Mouse (Mus musculus) kidney, embryonic 14.5 days (tissue): ENCODE data around the gene Panx2. TPM values are rescaled to one million over a fixed set of nuclear protein-coding genes. Genes with fewer than 3 reads are reported as not detected.

ENCODE experiments used
- ATAC-seq: fragments of 200-750 bp; cut with Nextera tagmentation; 2 replicates; pipeline ENCODE4 v1.8.0; 2017; ENCODE audit warnings: moderate number of reproducible peaks, mild to moderate bottlenecking, moderate TSS enrichment, moderate library complexity; ENCODE audit not compliant: low FRiP score, low TSS enrichment
- H3K27ac ChIP-seq: fragments of 300-500 bp; sonication (generic); 2 replicates; pipeline ENCODE4 v1.5.1; 2014; ENCODE audit warnings: low read depth, mild to moderate bottlenecking, low read length, moderate library complexity, mixed read lengths
- H3K27me3 ChIP-seq: fragments of 300-500 bp; sonication (generic); 2 replicates; pipeline ENCODE4 v1.6.1; 2014; ENCODE audit warnings: mild to moderate bottlenecking, low read length; ENCODE audit not compliant: control insufficient read depth, insufficient read depth
- H3K36me3 ChIP-seq: fragments of 300-500 bp; sonication (generic); 2 replicates; pipeline ENCODE4 v1.6.1; 2014; ENCODE audit warnings: low read length, mixed read lengths; ENCODE audit not compliant: control insufficient read depth, insufficient read depth
- H3K4me1 ChIP-seq: fragments of 300-500 bp; sonication (generic); 2 replicates; pipeline ENCODE4 v1.6.1; 2014; ENCODE audit warnings: low read length, mixed read lengths; ENCODE audit not compliant: control insufficient read depth, insufficient read depth
- H3K4me2 ChIP-seq: fragments of 300-500 bp; sonication (generic); replicated peaks from 2 replicates; pipeline ENCODE4 v1.6.1; 2014; ENCODE audit warnings: low read depth, mild to moderate bottlenecking, low read length
- H3K4me3 ChIP-seq: fragments of 300-500 bp; sonication (generic); 2 replicates; pipeline ENCODE4 v1.5.1; 2014; ENCODE audit warnings: mild to moderate bottlenecking, low read length
- H3K9ac ChIP-seq: fragments of 300-500 bp; sonication (generic); 2 replicates; pipeline ENCODE4 v1.6.1; 2014; ENCODE audit warnings: low read depth, mild to moderate bottlenecking, low read length, moderate library complexity
- H3K9me3 ChIP-seq: fragments of 300-500 bp; sonication (generic); 2 replicates; pipeline ENCODE4 v1.6.1; 2016; ENCODE audit warnings: low read length; ENCODE audit not compliant: control insufficient read depth
- WGBS: fragments of 180-500 bp; shearing (Covaris S2); extraction: QIAGEN DNeasy Blood & Tissue Kit; methylation state at CpG from one replicate; pipeline ENCODE4 v1.1.7; 2014; 5-methylcytosine and 5-hydroxymethylcytosine counted together
- polyA plus RNA-seq: library from polyadenylated mRNA; unstranded; fragments of >200 nt; fragmentation: Nextera tagmentation; extraction: Ambion mirVana; gene quantifications from 2 replicates; pipeline ENCODE4 v1.2.1, GENCODE M21; 2014

Gene Panx2
- polyA plus RNA-seq, 1 experiment from 2014 or later = 0.77 TPM

DNA sequence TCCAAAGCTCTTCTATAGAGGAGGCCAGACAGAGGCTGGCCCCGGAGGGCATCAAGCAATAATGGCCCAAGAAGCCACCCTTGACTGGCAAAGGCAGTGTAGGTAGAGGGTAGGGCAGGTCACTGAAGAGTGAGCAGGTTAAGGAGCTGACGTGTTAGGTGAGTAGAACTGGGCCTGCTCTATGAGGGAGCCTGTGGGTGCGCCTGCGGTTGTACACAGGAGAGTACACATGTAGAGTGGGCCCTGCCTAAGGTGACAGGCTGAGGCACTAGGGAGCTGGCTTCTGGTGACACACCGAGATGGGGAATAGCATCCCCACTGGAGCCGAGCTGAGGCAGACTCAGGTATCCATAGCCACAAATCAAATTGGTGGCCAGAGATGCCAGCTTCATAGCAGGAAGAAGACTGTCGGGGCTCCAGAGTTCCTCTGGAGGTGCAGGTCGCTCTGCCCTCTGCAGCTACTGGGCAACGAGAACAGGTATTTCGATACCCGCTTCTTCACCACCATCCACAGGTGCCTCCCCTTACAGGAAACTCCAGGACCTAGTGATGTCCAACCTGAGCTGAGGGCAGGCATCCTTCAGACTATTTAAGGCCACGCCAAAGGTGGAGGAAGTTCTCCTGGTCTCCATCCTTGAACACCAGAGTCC, 1.4 kb downstream of the Panx2 start:
- Histone ChIP-seq H3K9me3 (no peaks in the 10 kb centered on the region), H3K36me3 (no peaks in the 10 kb centered on the region), H3K4me2 (no peak overlapping the region), H3K4me3 (no peak overlapping the region), H3K4me1 (no peaks in the 10 kb centered on the region), H3K27ac (no peak overlapping the region), H3K9ac (no peak overlapping the region), H3K27me3 (peaks cover 41% of the 10 kb centered on the region)
- 86% methylated on average over 12 of the region's 12 CpGs for WGBS
- 0 out of 2 replicates have a peak, but pooled peaks have one; percentile 13 for ATAC-seq

DNA sequence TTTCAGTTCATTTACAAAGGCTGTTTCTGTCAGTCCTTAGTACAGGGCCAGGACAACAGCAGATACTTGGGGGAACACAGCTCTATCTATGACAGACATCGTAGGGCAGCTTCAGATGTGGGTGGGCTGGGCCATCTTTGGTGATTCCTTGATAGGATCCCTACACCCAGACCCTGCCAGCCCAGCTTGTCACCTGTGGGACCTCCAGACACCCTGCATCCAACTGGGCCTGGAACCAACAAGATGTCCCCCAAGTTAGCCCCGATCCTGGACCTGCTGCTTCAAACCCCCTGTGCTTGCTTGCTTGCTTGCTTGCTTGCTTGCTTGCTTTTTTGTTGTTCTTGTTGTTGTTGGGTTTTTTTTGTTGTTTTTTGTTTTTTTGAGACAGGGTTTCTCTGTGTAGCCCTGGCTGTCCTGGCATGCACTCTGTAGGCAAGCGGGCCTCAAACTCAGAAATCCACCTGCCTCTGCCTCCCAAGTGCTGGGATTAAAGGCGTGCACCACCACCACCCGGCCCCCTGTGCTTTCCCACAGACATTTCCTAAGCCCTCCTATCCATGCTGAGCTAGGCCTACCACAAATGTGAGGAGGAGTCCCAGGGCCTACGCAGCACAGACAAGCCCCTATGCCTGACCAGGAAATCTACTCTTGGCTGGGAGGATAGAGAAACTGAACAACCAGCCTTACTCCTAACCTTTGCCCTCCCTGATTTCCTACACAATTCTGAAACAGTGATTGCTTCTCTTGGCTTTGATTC, 2.4 kb downstream of the Panx2 start:
- no peak overlapping the region for H3K4me2 ChIP-seq
- no peak for ATAC-seq
- H3K9ac ChIP-seq = no peak overlapping the region
- H3K36me3 ChIP-seq = no peaks in the 10 kb centered on the region
- WGBS = 91% methylated on average over 6 of the region's 6 CpGs
- no peak overlapping the region for H3K27ac ChIP-seq
- H3K27me3 ChIP-seq = peaks cover 50% of the 10 kb centered on the region
- no peak overlapping the region for H3K4me3 ChIP-seq
- H3K9me3 ChIP-seq = no peaks in the 10 kb centered on the region
- no peaks in the 10 kb centered on the region for H3K4me1 ChIP-seq

DNA sequence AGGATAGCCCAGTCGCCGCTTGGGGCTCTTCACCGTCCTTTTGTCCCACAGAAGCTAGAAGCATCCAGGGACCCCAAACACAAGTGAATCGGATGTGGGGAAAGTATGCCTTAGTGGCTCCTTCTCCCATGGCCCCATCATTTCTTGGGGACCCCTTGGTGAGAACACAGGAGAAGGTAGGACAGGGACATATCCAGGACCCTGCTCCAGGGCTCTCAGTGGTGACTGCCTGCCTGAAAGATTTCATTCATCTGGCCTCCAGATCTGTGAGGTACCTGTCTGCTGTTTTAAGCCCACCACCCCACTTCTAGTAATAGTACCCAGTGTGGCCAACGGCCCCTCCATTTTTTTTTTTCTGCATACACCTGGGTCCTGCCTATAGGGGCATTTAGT, 3.0 kb downstream of the Panx2 start:
- no peak overlapping the region for H3K9ac ChIP-seq
- H3K27me3 ChIP-seq = peaks cover 54% of the 10 kb centered on the region
- no peaks in the 10 kb centered on the region for H3K4me1 ChIP-seq
- H3K4me2 ChIP-seq = no peak overlapping the region
- WGBS = 87% methylated on average over 5 of the region's 5 CpGs
- no peaks in the 10 kb centered on the region for H3K36me3 ChIP-seq
- H3K9me3 ChIP-seq = no peaks in the 10 kb centered on the region
- no peak overlapping the region for H3K4me3 ChIP-seq
- no peak overlapping the region for H3K27ac ChIP-seq
- no peak for ATAC-seq

DNA sequence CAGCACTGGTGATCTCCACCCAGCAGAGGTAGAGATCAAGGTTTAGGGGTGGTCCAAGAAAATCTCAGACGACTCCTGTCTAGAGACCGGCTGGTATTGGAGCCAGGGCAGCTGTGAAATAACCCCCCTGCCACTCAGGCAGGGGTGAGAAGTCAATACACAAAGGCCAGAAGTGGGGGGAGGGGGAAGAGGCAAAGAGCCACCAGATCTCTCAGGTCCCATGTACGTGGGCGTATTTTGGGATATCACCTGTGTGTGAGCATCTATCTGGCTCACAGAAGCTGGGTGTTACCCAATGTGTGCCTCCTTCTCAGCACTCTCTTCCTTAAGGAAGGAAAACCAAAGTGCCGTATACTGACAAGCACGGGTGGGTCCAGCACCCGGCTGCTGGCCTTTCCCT, 3.5 kb downstream of the Panx2 start:
- Histone ChIP-seq H3K9me3 (no peaks in the 10 kb centered on the region), H3K9ac (no peak overlapping the region), H3K4me3 (no peak overlapping the region), H3K27ac (no peak overlapping the region), H3K36me3 (no peaks in the 10 kb centered on the region), H3K4me2 (no peak overlapping the region), H3K4me1 (no peaks in the 10 kb centered on the region), H3K27me3 (peaks cover 54% of the 10 kb centered on the region)
- ATAC-seq = no peak
- 66% methylated on average over 7 of the region's 7 CpGs for WGBS

DNA sequence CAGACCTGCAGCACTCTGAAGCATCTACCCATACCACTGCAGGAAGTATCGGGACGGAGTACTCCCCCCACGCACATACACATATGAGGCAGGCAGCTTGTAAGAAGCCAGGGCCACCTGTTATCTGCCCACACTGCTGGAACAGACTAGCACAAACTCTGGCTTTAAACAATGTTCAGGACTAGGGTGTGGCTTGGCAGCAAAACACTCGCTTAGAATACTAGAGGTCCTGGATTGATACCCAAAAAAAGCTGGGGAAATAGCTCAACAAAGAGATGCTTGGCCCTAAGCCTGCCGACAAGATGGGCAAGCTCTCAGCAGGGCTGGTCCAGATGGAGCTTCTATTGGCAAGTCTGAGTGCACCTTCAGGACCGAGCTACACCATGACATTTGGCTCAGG, 4.0 kb downstream of the Panx2 start:
- H3K9me3 ChIP-seq = no peaks in the 10 kb centered on the region
- no peaks in the 10 kb centered on the region for H3K36me3 ChIP-seq
- H3K27me3 ChIP-seq = peaks cover 55% of the 10 kb centered on the region
- no peak for ATAC-seq
- H3K27ac ChIP-seq = no peak overlapping the region
- WGBS = 64% methylated on average over 6 of the region's 6 CpGs
- H3K9ac ChIP-seq = no peak overlapping the region
- H3K4me2 ChIP-seq = no peak overlapping the region
- H3K4me1 ChIP-seq = no peaks in the 10 kb centered on the region
- H3K4me3 ChIP-seq = no peak overlapping the region

DNA sequence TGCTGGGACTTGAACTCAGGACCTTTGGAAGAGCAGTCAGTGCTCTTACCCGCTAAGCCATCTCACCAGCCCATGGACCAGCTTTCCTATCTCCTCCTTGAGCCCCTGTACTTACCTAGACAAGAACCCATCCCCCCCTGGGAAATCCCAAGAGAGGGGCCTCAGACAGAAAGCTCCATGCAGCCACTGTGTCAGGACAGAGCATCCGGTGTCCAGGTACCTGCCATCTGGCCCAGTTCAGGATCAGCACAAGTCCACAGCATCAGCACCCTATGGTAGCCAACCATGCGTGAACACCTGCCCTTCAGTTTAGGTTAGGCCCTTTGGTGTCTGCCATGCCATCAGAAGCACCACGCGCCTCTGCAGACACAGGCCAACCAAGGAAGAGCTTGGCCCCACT, 5.4 kb downstream of the Panx2 start:
- Histone ChIP-seq H3K4me2 (no peak overlapping the region), H3K4me3 (no peak overlapping the region), H3K4me1 (no peaks in the 10 kb centered on the region), H3K36me3 (no peaks in the 10 kb centered on the region), H3K9ac (no peak overlapping the region), H3K27me3 (peaks cover 47% of the 10 kb centered on the region), H3K9me3 (no peaks in the 10 kb centered on the region), H3K27ac (no peak overlapping the region)
- WGBS = 97% methylated on average over 5 of the region's 5 CpGs
- no peak for ATAC-seq

DNA sequence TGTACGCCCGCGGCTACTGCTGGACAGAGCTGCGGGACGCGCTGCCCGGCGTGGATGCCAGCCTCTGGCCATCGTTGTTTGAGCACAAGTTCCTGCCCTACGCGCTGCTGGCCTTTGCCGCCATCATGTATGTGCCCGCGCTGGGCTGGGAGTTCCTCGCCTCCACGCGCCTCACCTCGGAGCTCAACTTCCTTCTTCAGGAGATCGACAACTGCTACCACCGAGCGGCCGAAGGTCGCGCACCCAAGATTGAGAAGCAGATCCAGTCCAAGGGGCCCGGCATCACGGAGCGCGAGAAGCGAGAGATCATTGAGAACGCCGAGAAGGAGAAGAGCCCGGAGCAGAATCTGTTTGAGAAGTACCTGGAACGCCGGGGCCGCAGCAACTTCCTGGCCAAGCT, 8.1 kb downstream of the Panx2 start:
- H3K27ac ChIP-seq = no peak overlapping the region
- no peaks in the 10 kb centered on the region for H3K4me1 ChIP-seq
- H3K4me2 ChIP-seq = peak overlapping the region; percentile 29
- no peak for ATAC-seq
- H3K4me3 ChIP-seq = peak overlapping the region; percentile 14
- H3K36me3 ChIP-seq = no peaks in the 10 kb centered on the region
- no peak overlapping the region for H3K9ac ChIP-seq
- H3K27me3 ChIP-seq = peaks cover 33% of the 10 kb centered on the region
- WGBS = 23% methylated on average over 35 of the region's 35 CpGs
- no peaks in the 10 kb centered on the region for H3K9me3 ChIP-seq

DNA sequence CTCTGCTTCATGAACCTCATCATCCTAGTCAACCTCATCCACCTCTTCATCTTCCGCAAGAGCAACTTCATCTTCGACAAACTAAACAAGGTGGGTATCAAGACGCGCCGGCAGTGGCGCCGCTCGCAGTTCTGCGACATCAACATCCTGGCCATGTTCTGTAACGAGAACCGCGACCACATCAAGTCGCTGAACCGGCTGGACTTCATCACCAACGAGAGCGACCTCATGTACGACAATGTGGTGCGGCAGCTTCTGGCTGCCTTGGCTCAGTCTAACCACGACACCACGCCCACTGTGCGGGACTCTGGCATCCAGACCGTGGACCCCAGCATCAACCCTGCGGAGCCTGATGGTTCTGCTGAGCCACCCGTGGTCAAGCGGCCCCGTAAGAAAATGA, 8.7 kb downstream of the Panx2 start:
- H3K27me3 ChIP-seq = peaks cover 33% of the 10 kb centered on the region
- no peaks in the 10 kb centered on the region for H3K9me3 ChIP-seq
- WGBS = 28% methylated on average over 26 of the region's 26 CpGs
- H3K4me2 ChIP-seq = peak overlapping the region; percentile 29; the same call in 1 of the 2 replicates
- H3K9ac ChIP-seq = no peak overlapping the region
- H3K27ac ChIP-seq = no peak overlapping the region
- peak; percentile 38; the same call in 1 of the 2 replicates for ATAC-seq
- no peaks in the 10 kb centered on the region for H3K36me3 ChIP-seq
- peak overlapping the region; percentile 14; the same call in 1 of the 2 replicates for H3K4me3 ChIP-seq
- no peaks in the 10 kb centered on the region for H3K4me1 ChIP-seq

DNA sequence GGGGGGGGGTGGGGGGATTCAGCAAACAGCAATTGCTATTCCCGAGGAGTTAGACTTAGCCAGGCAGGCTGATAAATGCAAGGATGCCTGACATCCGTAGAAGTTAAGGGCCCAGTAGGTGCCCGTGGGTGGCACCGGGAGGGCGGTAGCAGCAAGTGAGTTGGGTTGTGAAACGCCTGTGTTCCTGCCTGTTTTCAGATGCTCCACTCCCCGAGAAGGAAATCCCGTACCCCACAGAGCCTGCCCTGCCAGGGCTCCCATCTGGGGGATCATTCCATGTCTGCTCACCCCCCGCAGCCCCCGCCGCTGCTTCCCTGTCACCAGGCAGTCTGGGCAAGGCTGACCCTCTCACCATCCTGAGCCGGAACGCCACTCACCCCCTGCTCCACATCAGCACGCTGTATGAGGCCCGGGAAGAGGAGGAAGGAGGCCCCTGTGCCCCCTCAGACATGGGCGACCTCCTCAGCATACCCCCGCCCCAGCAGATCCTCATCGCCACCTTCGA, 9.9 kb downstream of the Panx2 start:
- Histone ChIP-seq H3K4me3 (no peak overlapping the region), H3K4me1 (no peaks in the 10 kb centered on the region), H3K36me3 (no peaks in the 10 kb centered on the region), H3K27ac (no peak overlapping the region), H3K27me3 (peaks cover 33% of the 10 kb centered on the region), H3K4me2 (no peak overlapping the region), H3K9me3 (no peaks in the 10 kb centered on the region), H3K9ac (no peak overlapping the region)
- no peak for ATAC-seq
- WGBS = 74% methylated on average over 19 of the region's 19 CpGs
